Mouse (Mus musculus): ENCODE results near the gene Gm20498.
"Not testable (repeated sequence)": the region's sequence is repeated elsewhere in the genome, so short reads cannot be mapped to it uniquely, and the experiment has no call there.

Gm20498 gene

GRCm38 (mm10) chr12:81532316-81533028, at the start of gene Gm20498, which contains the start of gene Synj2bp:
Gm20498 (minus strand) TSS chr12:81532905.
Synj2bp (minus strand) TSS chr12:81532911.
- DNase-seq (ENCODE audit: low read depth) = peak; percentile 65

GRCm38 (mm10) chr12:81568374-81568773, 35.7 kb upstream of the Gm20498 start, which contains the start of gene Adam21:
Adam21 (minus strand) TSS chr12:81568474.
- no peak for DNase-seq (ENCODE audit: low read depth)

GRCm38 (mm10) chr12:81567931-81568330, 35.2 kb upstream of the Gm20498 start:
- DNase-seq (ENCODE audit: low read depth) = no peak

- no peak for DNase-seq (ENCODE audit: low read depth)
Observed at GRCm38 (mm10) chr12:81564173-81564572, 31.5 kb upstream of the Gm20498 start.

- no peak for DNase-seq (ENCODE audit: low read depth)
Observed at GRCm38 (mm10) chr12:81549286-81549685, 16.6 kb upstream of the Gm20498 start.

GRCm38 (mm10) chr12:81547163-81547562, 14.5 kb upstream of the Gm20498 start:
- DNase-seq (ENCODE audit: low read depth) = no peak

- DNase-seq (ENCODE audit: low read depth) = no peak
Observed at GRCm38 (mm10) chr12:81533029-81533419, 319 bp upstream of the Gm20498 start.

- DNase-seq (ENCODE audit: low read depth) = not testable (repeated sequence)
Observed at GRCm38 (mm10) chr12:81530587-81530986, 2.1 kb downstream of the Gm20498 start.

- DNase-seq (ENCODE audit: low read depth) = not testable (repeated sequence)
Observed at GRCm38 (mm10) chr12:81496906-81497305, 35.8 kb downstream of the Gm20498 start.

- no peak for DNase-seq (ENCODE audit: low read depth)
Observed at GRCm38 (mm10) chr12:81490491-81490890, 42.2 kb downstream of the Gm20498 start.

GRCm38 (mm10) chr12:81485311-81485710, 47.4 kb downstream of the Gm20498 start:
- no peak for DNase-seq (ENCODE audit: low read depth)

GRCm38 (mm10) chr12:81484727-81485191, 47.9 kb downstream of the Gm20498 start, which contains the start of gene Cox16:
Cox16 (minus strand) TSS chr12:81485127.
- peak; percentile 73 for DNase-seq (ENCODE audit: low read depth)

GRCm38 (mm10) chr12:81484212-81484611, 48.5 kb downstream of the Gm20498 start:
- DNase-seq (ENCODE audit: low read depth) = no peak

- DNase-seq (ENCODE audit: low read depth) = peak; percentile 47
Observed at GRCm38 (mm10) chr12:81483656-81484055, 49.0 kb downstream of the Gm20498 start.

GRCm38 (mm10) chr12:81459051-81459450, 73.7 kb downstream of the Gm20498 start:
- not testable (repeated sequence) for DNase-seq (ENCODE audit: low read depth)

GRCm38 (mm10) chr12:81438985-81439384, 93.7 kb downstream of the Gm20498 start:
- DNase-seq (ENCODE audit: low read depth) = not testable (repeated sequence)

- not testable (repeated sequence) for DNase-seq (ENCODE audit: low read depth)
Observed at GRCm38 (mm10) chr12:81434778-81435177, 97.9 kb downstream of the Gm20498 start.

GRCm38 (mm10) chr12:81421846-81422245, 110.9 kb downstream of the Gm20498 start, which contains the start of gene Adam4:
Adam4 (minus strand) TSS chr12:81421946.
- no peak for DNase-seq (ENCODE audit: low read depth)

GRCm38 (mm10) chr12:81413211-81413610, 119.5 kb downstream of the Gm20498 start:
- DNase-seq (ENCODE audit: low read depth) = no peak

- DNase-seq (ENCODE audit: low read depth) = no peak
Observed at GRCm38 (mm10) chr12:81408966-81409365, 123.7 kb downstream of the Gm20498 start.

GRCm38 (mm10) chr12:81402187-81402586, 130.5 kb downstream of the Gm20498 start:
- DNase-seq (ENCODE audit: low read depth) = peak; percentile 24

GRCm38 (mm10) chr12:81379364-81379763, 153.3 kb downstream of the Gm20498 start, which contains the start of gene Gm4787:
Gm4787 (minus strand) TSS chr12:81379464.
- not testable (repeated sequence) for DNase-seq (ENCODE audit: low read depth)

- DNase-seq (ENCODE audit: low read depth) = no peak
Observed at GRCm38 (mm10) chr12:81333841-81334240, 198.9 kb downstream of the Gm20498 start.

Data from c-Kit-positive CD71-negative TER-119-negative erythroid progenitor cells, embryonic 14.5 days (primary cell).